Mouse (Mus musculus) kidney, embryonic 14.5 days (tissue): Measurements from ENCODE around the gene Zdhhc13. TPM values are rescaled to one million over a fixed set of nuclear protein-coding genes. Genes with fewer than 3 reads are reported as not detected.

Source experiments
- ATAC-seq: fragments of 200-750 bp; cut with Nextera tagmentation; 2 replicates; pipeline ENCODE4 v1.8.0; 2017; ENCODE audit warnings: moderate number of reproducible peaks, mild to moderate bottlenecking, moderate TSS enrichment, moderate library complexity; ENCODE audit not compliant: low FRiP score, low TSS enrichment
- H3K27ac ChIP-seq: fragments of 300-500 bp; sonication (generic); 2 replicates; pipeline ENCODE4 v1.5.1; 2014; ENCODE audit warnings: low read depth, mild to moderate bottlenecking, low read length, moderate library complexity, mixed read lengths
- H3K27me3 ChIP-seq: fragments of 300-500 bp; sonication (generic); 2 replicates; pipeline ENCODE4 v1.6.1; 2014; ENCODE audit warnings: mild to moderate bottlenecking, low read length; ENCODE audit not compliant: control insufficient read depth, insufficient read depth
- H3K36me3 ChIP-seq: fragments of 300-500 bp; sonication (generic); 2 replicates; pipeline ENCODE4 v1.6.1; 2014; ENCODE audit warnings: low read length, mixed read lengths; ENCODE audit not compliant: control insufficient read depth, insufficient read depth
- H3K4me1 ChIP-seq: fragments of 300-500 bp; sonication (generic); 2 replicates; pipeline ENCODE4 v1.6.1; 2014; ENCODE audit warnings: low read length, mixed read lengths; ENCODE audit not compliant: control insufficient read depth, insufficient read depth
- H3K4me2 ChIP-seq: fragments of 300-500 bp; sonication (generic); replicated peaks from 2 replicates; pipeline ENCODE4 v1.6.1; 2014; ENCODE audit warnings: low read depth, mild to moderate bottlenecking, low read length
- H3K4me3 ChIP-seq: fragments of 300-500 bp; sonication (generic); 2 replicates; pipeline ENCODE4 v1.5.1; 2014; ENCODE audit warnings: mild to moderate bottlenecking, low read length
- H3K9ac ChIP-seq: fragments of 300-500 bp; sonication (generic); 2 replicates; pipeline ENCODE4 v1.6.1; 2014; ENCODE audit warnings: low read depth, mild to moderate bottlenecking, low read length, moderate library complexity
- H3K9me3 ChIP-seq: fragments of 300-500 bp; sonication (generic); 2 replicates; pipeline ENCODE4 v1.6.1; 2016; ENCODE audit warnings: low read length; ENCODE audit not compliant: control insufficient read depth
- WGBS: fragments of 180-500 bp; shearing (Covaris S2); extraction: QIAGEN DNeasy Blood & Tissue Kit; methylation state at CpG from one replicate; pipeline ENCODE4 v1.1.7; 2014; 5-methylcytosine and 5-hydroxymethylcytosine counted together
- polyA plus RNA-seq: library from polyadenylated mRNA; unstranded; fragments of >200 nt; fragmentation: Nextera tagmentation; extraction: Ambion mirVana; gene quantifications from 2 replicates; pipeline ENCODE4 v1.2.1, GENCODE M21; 2014

Zdhhc13 gene
- polyA plus RNA-seq, 1 experiment from 2014 or later = 52.8 TPM

- no peak overlapping the region for H3K4me2 ChIP-seq
- no peak overlapping the region for H3K4me3 ChIP-seq
- H3K4me1 ChIP-seq = no peaks in the 10 kb centered on the region
- H3K9ac ChIP-seq = no peak overlapping the region
- H3K27me3 ChIP-seq = no peaks in the 10 kb centered on the region
- H3K27ac ChIP-seq = no peak overlapping the region
- no peaks in the 10 kb centered on the region for H3K9me3 ChIP-seq
- 92% methylated on average over 4 of the region's 4 CpGs for WGBS
- no peak for ATAC-seq
- H3K36me3 ChIP-seq = no peaks in the 10 kb centered on the region; the same call in 1 of the 2 replicates
Measured at GRCm38 (mm10) chr7:48859362-48859761, 70.6 kb downstream of the Zdhhc13 start.

GRCm38 (mm10) chr7:48860948-48861347 is 72.1 kb downstream of the Zdhhc13 start:
- WGBS = 19% methylated on average over 1 of the region's 1 CpGs
- Histone ChIP-seq H3K4me3 (no peak overlapping the region), H3K27me3 (no peaks in the 10 kb centered on the region), H3K9me3 (no peaks in the 10 kb centered on the region), H3K4me2 (no peak overlapping the region), H3K9ac (no peak overlapping the region), H3K4me1 (no peaks in the 10 kb centered on the region), H3K36me3 (peaks cover 9% of the 10 kb centered on the region; the same call in 1 of the 2 replicates), H3K27ac (no peak overlapping the region)
- no peak for ATAC-seq

- Histone ChIP-seq H3K27ac (no peak overlapping the region), H3K4me3 (no peak overlapping the region), H3K4me1 (no peaks in the 10 kb centered on the region), H3K27me3 (no peaks in the 10 kb centered on the region), H3K9me3 (no peaks in the 10 kb centered on the region), H3K9ac (no peak overlapping the region), H3K36me3 (peaks cover 16% of the 10 kb centered on the region), H3K4me2 (no peak overlapping the region)
- ATAC-seq = no peak
- WGBS = 94% methylated on average over 4 of the region's 4 CpGs
Measured at GRCm38 (mm10) chr7:48861796-48862195, 73.0 kb downstream of the Zdhhc13 start.

GRCm38 (mm10) chr7:48864199-48864598 is 75.4 kb downstream of the Zdhhc13 start:
- H3K27me3 ChIP-seq = no peaks in the 10 kb centered on the region
- no peaks in the 10 kb centered on the region for H3K4me1 ChIP-seq
- H3K27ac ChIP-seq = no peak overlapping the region
- peaks cover 40% of the 10 kb centered on the region for H3K36me3 ChIP-seq
- no peak overlapping the region for H3K9ac ChIP-seq
- no peak for ATAC-seq
- H3K9me3 ChIP-seq = no peaks in the 10 kb centered on the region
- H3K4me3 ChIP-seq = no peak overlapping the region
- no peak overlapping the region for H3K4me2 ChIP-seq

- Histone ChIP-seq H3K9me3 (no peaks in the 10 kb centered on the region), H3K4me2 (no peak overlapping the region), H3K9ac (no peak overlapping the region), H3K4me1 (no peaks in the 10 kb centered on the region), H3K36me3 (peaks cover 47% of the 10 kb centered on the region), H3K27me3 (no peaks in the 10 kb centered on the region), H3K4me3 (no peak overlapping the region), H3K27ac (no peak overlapping the region)
- ATAC-seq = no peak
- WGBS = 85% methylated on average over 9 of the region's 9 CpGs
Measured at GRCm38 (mm10) chr7:48864671-48865458, 76.1 kb downstream of the Zdhhc13 start.

- Histone ChIP-seq H3K4me2 (no peak overlapping the region), H3K9ac (no peak overlapping the region), H3K27ac (no peak overlapping the region), H3K4me3 (no peak overlapping the region), H3K4me1 (no peaks in the 10 kb centered on the region), H3K9me3 (no peaks in the 10 kb centered on the region), H3K36me3 (peaks cover 74% of the 10 kb centered on the region), H3K27me3 (no peaks in the 10 kb centered on the region)
- WGBS = 91% methylated on average over 18 of the region's 18 CpGs
- no peak for ATAC-seq
Measured at GRCm38 (mm10) chr7:48867576-48867975, 78.8 kb downstream of the Zdhhc13 start.

- no peak overlapping the region for H3K4me3 ChIP-seq
- H3K36me3 ChIP-seq = peaks cover 99% of the 10 kb centered on the region
Measured at GRCm38 (mm10) chr7:48870144-48870543, 81.3 kb downstream of the Zdhhc13 start.

GRCm38 (mm10) chr7:48870579-48871180 is 81.9 kb downstream of the Zdhhc13 start:
- Histone ChIP-seq H3K4me2 (no peak overlapping the region), H3K9ac (no peak overlapping the region), H3K4me1 (no peaks in the 10 kb centered on the region), H3K9me3 (no peaks in the 10 kb centered on the region), H3K27me3 (no peaks in the 10 kb centered on the region), H3K27ac (no peak overlapping the region), H3K36me3 (peaks cover 99% of the 10 kb centered on the region), H3K4me3 (no peak overlapping the region)
- no peak for ATAC-seq
- 94% methylated on average over 21 of the region's 21 CpGs for WGBS

More at GRCm38 (mm10) chr7:48870144-48870543, 81.3 kb downstream of the Zdhhc13 start:
- Histone ChIP-seq H3K9ac (no peak overlapping the region), H3K27ac (no peak overlapping the region), H3K4me1 (no peaks in the 10 kb centered on the region), H3K27me3 (no peaks in the 10 kb centered on the region), H3K4me2 (no peak overlapping the region), H3K9me3 (no peaks in the 10 kb centered on the region)
- 64% methylated on average over 6 of the region's 6 CpGs for WGBS
- ATAC-seq = no peak

- no peak overlapping the region for H3K9ac ChIP-seq
- no peaks in the 10 kb centered on the region for H3K27me3 ChIP-seq
- no peaks in the 10 kb centered on the region for H3K9me3 ChIP-seq
- H3K4me3 ChIP-seq = no peak overlapping the region
- no peak for ATAC-seq
- peaks cover 98% of the 10 kb centered on the region for H3K36me3 ChIP-seq
- H3K27ac ChIP-seq = no peak overlapping the region
- 92% methylated on average over 11 of the region's 11 CpGs for WGBS
- H3K4me2 ChIP-seq = no peak overlapping the region
- H3K4me1 ChIP-seq = no peaks in the 10 kb centered on the region
Measured at GRCm38 (mm10) chr7:48871292-48871691, 82.5 kb downstream of the Zdhhc13 start.
